Mouse (Mus musculus): ENCODE measurements at regions not wholly inside any gene's neighbourhood (a gene's known extent, or its start where the extent isn't known, plus 50 kb on each side); places are given as distances from the start of the nearest gene placed in this dataset.

DNA sequence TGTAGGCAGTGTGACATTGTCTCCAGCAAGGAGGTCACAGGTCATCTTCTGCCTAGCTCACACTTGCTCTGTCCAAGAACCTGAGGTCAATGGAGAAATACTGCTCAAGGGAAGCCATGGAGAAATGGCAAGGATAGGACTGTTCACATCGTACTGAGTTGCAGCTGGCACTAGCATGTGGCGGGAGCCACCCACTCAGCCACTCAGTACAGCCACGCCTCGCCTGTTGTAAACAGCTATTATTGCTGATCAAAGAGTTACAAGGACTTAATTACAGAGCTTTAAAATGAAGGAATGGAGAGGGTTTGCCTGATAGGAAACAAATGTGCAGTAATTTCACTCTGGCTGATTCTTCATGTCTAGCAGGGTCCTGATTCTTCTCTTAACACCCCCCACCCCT is 64.8 kb downstream of the Dll1 start:
- TF ChIP-seq CTCF (IDR thresholded peaks at IDR 0.05; ENCODE audit: low read depth, low read length) = no peak
- no peak for TF ChIP-seq POLR2A (IDR thresholded peaks at IDR 0.05; ENCODE audit: insufficient read depth, low read length)
- TF ChIP-seq EP300 (IDR thresholded peaks at IDR 0.05; ENCODE audit: insufficient read depth, low read depth, low read length) = no peak
